Mouse (Mus musculus) liver, embryonic 12.5 days (tissue): ENCODE data around the gene Pald1. TPM values are rescaled to one million over a fixed set of nuclear protein-coding genes. Genes with fewer than 3 reads are reported as not detected.

ENCODE experiments used
- ATAC-seq: fragments of 200-750 bp; cut with Nextera tagmentation; 2 replicates; pipeline ENCODE4 v1.8.0; 2017; ENCODE audit warnings: moderate number of reproducible peaks, mild to moderate bottlenecking, moderate library complexity
- H3K27ac ChIP-seq: fragments of 300-500 bp; sonication (generic); 2 replicates; pipeline ENCODE4 v1.5.1; 2016; ENCODE audit warnings: mild to moderate bottlenecking
- H3K27me3 ChIP-seq: fragments of 300-500 bp; sonication (generic); replicated peaks from 2 replicates; pipeline ENCODE4 v1.6.1; 2016; ENCODE audit warnings: mild to moderate bottlenecking, moderate library complexity
- H3K36me3 ChIP-seq: fragments of 300-500 bp; sonication (generic); 2 replicates; pipeline ENCODE4 v1.6.1; 2016; ENCODE audit warnings: mild to moderate bottlenecking, moderate library complexity
- H3K4me1 ChIP-seq: fragments of 300-500 bp; sonication (generic); 2 replicates; pipeline ENCODE4 v1.6.1; 2016
- H3K4me2 ChIP-seq: fragments of 300-500 bp; sonication (generic); 2 replicates; pipeline ENCODE4 v1.6.1; 2016; ENCODE audit warnings: mild to moderate bottlenecking, moderate library complexity
- H3K4me3 ChIP-seq: fragments of 300-500 bp; sonication (generic); 2 replicates; pipeline ENCODE4 v1.5.1; 2016; ENCODE audit warnings: mild to moderate bottlenecking, moderate library complexity
- H3K9ac ChIP-seq: fragments of 300-500 bp; sonication (generic); 2 replicates; pipeline ENCODE4 v1.6.1; 2016; ENCODE audit warnings: mild to moderate bottlenecking, moderate library complexity
- H3K9me3 ChIP-seq: fragments of 300-500 bp; sonication (generic); replicated peaks from 2 replicates; pipeline ENCODE4 v1.6.1; 2016; ENCODE audit warnings: mild to moderate bottlenecking, moderate library complexity
- WGBS: fragments of 180-500 bp; shearing (Covaris S2); methylation state at CpG from one replicate; pipeline ENCODE4 v1.1.7; 2016; ENCODE audit not compliant: insufficient replicate concordance; 5-methylcytosine and 5-hydroxymethylcytosine counted together
- polyA plus RNA-seq: library from polyadenylated mRNA; unstranded; fragments of >200 nt; fragmentation: Nextera tagmentation; extraction: Ambion mirVana; gene quantifications from 2 replicates; pipeline ENCODE4 v1.2.1, GENCODE M21; 2016

Pald1 gene
- polyA plus RNA-seq, 1 experiment from 2014 or later, result 12.1 TPM

DNA sequence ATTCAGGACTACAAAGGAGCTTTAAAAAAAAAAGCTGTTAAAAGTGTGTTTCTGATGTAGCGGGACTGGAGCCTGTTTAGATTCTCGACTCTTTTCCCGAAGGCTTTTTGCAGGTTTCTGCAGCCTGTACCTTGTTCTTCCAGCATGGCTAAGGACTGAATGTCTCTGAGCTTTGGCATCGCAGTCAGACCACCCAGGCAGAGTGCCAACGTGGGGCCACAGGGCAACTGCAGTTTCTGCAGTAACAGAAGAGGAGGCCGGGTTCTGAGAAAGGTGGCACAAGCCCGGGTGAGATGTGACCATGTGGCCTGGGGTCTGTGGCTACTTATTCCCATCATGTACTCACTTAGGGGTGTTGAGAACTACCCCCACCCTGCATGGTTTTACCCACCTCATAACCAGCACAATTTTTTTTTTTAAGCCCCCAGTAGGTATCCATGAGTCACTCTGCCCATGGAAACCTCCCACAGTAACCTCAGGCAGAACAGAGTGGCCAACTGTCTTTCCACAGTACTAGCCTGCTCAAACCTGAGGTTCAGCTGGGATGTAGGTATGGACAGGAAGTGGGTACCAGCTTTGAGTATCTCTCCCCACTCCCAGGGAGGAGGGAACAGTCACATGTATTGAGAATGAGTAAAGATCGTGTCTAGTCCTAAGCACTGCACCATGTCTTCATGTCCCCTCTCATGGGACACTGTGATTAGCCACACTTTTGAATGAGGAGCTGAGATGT, 86.5 kb downstream of the Pald1 start:
- WGBS, result 67% methylated on average over 8 of the region's 8 CpGs
- no peak overlapping the region for H3K4me3 ChIP-seq
- no peaks in the 10 kb centered on the region for H3K27me3 ChIP-seq
- no peak overlapping the region for H3K4me2 ChIP-seq
- no peak for ATAC-seq
- H3K27ac ChIP-seq, result no peak overlapping the region
- H3K36me3 ChIP-seq, result no peaks in the 10 kb centered on the region
- no peaks in the 10 kb centered on the region for H3K9me3 ChIP-seq
- H3K9ac ChIP-seq, result no peak overlapping the region
- H3K4me1 ChIP-seq, result no peaks in the 10 kb centered on the region

DNA sequence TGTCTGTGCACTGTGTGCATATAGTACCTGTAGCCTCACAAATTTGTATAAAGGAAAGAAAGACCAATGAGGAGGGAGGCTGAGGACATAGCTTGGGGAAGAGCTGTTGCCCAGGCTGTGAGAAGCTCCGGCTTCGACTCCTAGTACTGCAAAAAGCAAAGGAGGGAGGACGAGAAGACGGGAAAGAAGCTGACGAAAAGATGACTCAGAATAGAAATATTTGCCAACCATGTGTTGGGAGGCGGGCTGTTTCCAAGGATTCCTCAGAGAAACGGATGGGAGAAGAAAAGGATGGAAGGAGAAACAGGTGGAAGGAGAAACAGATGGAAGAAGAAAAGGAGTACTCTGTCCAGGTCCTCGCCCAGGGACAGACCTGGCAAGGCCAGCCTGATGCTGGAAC, 89.1 kb downstream of the Pald1 start:
- ATAC-seq, result no peak
- Histone ChIP-seq H3K4me1 (no peaks in the 10 kb centered on the region), H3K27ac (no peak overlapping the region), H3K9ac (no peak overlapping the region), H3K27me3 (no peaks in the 10 kb centered on the region), H3K9me3 (no peaks in the 10 kb centered on the region), H3K36me3 (no peaks in the 10 kb centered on the region), H3K4me3 (no peak overlapping the region), H3K4me2 (no peak overlapping the region)
- 54% methylated on average over 8 of the region's 8 CpGs for WGBS

DNA sequence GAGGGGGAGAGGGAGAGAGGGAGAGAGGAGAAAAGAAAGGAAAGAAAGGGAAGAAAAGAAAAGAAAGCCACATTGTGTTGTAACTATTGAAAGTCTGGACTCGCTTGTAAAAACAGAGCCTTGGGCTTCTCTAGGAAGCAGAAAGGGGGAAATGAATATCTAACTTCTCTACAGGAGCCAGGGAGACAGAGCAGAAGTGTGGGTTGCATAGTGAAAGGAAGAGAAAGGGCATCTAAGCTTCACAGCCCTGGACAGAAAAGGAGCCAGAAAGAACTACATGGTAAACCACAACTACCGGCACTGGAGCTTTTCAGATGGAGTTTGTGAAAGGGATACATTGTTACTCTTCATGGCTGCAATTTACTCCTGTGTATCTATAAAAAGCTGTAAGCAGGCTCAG, 92.9 kb downstream of the Pald1 start:
- 42% methylated on average over 2 of the region's 2 CpGs for WGBS
- Histone ChIP-seq H3K9me3 (no peaks in the 10 kb centered on the region), H3K4me2 (no peak overlapping the region), H3K27ac (no peak overlapping the region), H3K36me3 (no peaks in the 10 kb centered on the region), H3K27me3 (no peaks in the 10 kb centered on the region), H3K4me3 (no peak overlapping the region), H3K9ac (no peak overlapping the region), H3K4me1 (no peaks in the 10 kb centered on the region)
- ATAC-seq, result no peak

DNA sequence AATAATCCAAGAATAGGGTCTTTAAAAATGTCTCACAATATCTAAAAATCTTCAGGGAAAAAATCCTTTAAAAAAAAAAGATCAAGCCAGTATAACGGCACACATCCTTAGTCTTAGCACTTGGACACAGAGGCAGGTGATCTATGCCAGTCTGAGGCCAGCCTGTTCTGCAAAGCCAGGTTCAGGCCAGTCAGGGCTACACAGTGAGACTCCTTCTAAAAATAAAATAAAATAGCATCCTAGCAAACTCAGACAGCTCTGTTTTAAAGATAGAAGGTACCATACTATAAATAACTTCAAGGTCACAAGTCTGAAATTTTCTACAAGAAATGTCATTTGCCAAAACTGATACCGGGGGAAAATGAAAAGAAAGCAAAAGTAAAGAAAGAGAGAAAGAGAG, 93.3 kb downstream of the Pald1 start:
- Histone ChIP-seq H3K9me3 (no peaks in the 10 kb centered on the region), H3K4me3 (no peak overlapping the region), H3K9ac (no peak overlapping the region), H3K4me1 (no peaks in the 10 kb centered on the region), H3K36me3 (no peaks in the 10 kb centered on the region), H3K27ac (no peak overlapping the region), H3K4me2 (no peak overlapping the region), H3K27me3 (no peaks in the 10 kb centered on the region)
- ATAC-seq, result no peak
- 77% methylated on average over 2 of the region's 2 CpGs for WGBS

DNA sequence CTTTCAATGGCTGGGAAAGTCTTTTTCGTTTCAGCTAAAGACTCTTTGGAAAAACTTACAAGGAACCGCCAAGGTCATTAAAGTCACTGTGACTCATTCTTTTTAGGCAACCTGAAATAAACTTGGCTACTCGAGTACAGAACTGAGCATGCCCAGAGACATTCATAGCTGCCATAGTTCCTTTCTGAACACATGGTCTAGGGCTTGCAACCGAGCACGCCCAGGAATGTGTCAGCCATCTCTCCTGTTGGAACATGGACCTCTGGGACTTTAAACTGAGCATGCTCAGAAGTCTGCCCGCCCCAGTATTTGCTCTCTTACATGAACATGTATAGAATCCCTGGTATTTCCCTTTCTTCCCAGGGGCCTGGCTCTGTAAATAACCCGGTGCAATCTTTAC, 97.1 kb downstream of the Pald1 start:
- no peaks in the 10 kb centered on the region for H3K27me3 ChIP-seq
- no peak overlapping the region for H3K9ac ChIP-seq
- WGBS, result 53% methylated on average over 7 of the region's 7 CpGs
- ATAC-seq, result no peak
- no peak overlapping the region for H3K27ac ChIP-seq
- no peaks in the 10 kb centered on the region for H3K4me1 ChIP-seq
- no peak overlapping the region for H3K4me3 ChIP-seq
- no peaks in the 10 kb centered on the region for H3K36me3 ChIP-seq
- no peaks in the 10 kb centered on the region for H3K9me3 ChIP-seq
- no peak overlapping the region for H3K4me2 ChIP-seq

DNA sequence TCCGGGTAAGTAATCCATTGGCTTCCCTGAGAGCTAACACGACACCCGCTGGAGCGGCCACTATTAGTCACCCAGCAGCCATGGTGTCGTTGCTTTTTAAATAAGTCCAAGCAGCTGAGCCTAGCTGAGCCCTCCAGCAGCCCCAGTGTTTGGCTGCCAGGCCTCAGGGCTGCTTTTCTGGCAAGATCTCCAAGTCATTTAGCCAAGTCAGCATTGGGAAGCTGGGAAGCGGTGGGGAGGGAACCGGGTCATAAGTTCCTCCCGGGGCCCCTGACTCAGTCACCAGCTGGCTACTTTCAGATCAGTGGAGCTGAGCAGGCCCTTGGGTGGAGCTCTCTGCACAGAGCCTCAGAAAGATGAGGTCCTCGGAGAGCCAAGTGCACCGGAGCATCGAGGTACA, 98.1 kb downstream of the Pald1 start:
- Histone ChIP-seq H3K4me1 (no peaks in the 10 kb centered on the region), H3K9me3 (no peaks in the 10 kb centered on the region), H3K27me3 (no peaks in the 10 kb centered on the region), H3K27ac (no peak overlapping the region), H3K9ac (no peak overlapping the region), H3K4me2 (no peak overlapping the region), H3K36me3 (no peaks in the 10 kb centered on the region), H3K4me3 (no peak overlapping the region)
- ATAC-seq, result no peak
- WGBS, result 70% methylated on average over 11 of the region's 11 CpGs

DNA sequence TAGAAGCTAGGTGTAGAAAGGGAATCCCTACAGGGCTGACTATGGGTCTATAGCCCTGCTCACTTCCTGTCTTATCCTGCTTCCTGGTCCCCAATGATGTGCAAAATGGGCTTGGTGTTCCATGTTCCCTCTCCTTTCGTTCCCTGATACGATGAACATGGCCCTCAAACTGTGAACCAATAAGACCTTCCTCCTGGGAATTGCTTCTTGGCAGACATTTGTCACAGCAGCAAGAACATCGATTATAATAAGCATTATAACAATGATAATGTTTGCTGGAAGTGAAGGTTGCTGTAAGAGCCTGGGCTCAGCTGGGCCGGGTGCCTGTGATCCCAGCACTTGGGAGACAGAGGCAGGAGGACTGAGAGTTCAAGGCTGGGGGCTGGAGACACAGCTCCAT, 99.0 kb downstream of the Pald1 start:
- Histone ChIP-seq H3K4me3 (no peak overlapping the region), H3K9ac (no peak overlapping the region), H3K9me3 (no peaks in the 10 kb centered on the region), H3K36me3 (no peaks in the 10 kb centered on the region), H3K27me3 (no peaks in the 10 kb centered on the region), H3K4me1 (no peaks in the 10 kb centered on the region), H3K4me2 (no peak overlapping the region), H3K27ac (no peak overlapping the region)
- 69% methylated on average over 4 of the region's 4 CpGs for WGBS
- no peak for ATAC-seq

DNA sequence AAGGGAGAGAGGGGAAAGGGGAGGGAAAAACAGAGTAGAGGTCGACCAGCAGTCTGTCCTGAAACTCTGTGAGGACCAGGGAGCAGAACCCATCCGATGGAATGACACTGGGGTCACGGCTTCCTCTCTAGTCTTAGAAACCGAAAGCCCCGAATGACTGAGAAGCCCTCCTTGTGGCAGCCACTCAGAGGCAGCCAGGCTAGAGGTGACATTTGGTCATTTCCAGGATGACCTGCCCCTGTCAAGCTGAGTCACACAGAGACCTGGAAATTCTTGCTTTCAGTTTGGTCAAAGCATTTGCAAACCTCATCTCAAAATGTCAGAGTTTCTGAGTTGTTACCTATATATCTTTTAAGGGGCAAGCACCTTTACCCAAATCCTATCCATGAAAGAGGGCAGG, 102.2 kb downstream of the Pald1 start:
- WGBS, result 50% methylated on average over 5 of the region's 5 CpGs
- no peak for ATAC-seq
- no peak overlapping the region for H3K4me2 ChIP-seq
- no peaks in the 10 kb centered on the region for H3K9me3 ChIP-seq
- 0 out of 2 replicates have a peak, but pooled peaks cover 12% of the 10 kb centered on the region for H3K27me3 ChIP-seq
- H3K36me3 ChIP-seq, result no peaks in the 10 kb centered on the region
- no peak overlapping the region for H3K4me3 ChIP-seq
- no peaks in the 10 kb centered on the region for H3K4me1 ChIP-seq
- no peak overlapping the region for H3K27ac ChIP-seq
- no peak overlapping the region for H3K9ac ChIP-seq

DNA sequence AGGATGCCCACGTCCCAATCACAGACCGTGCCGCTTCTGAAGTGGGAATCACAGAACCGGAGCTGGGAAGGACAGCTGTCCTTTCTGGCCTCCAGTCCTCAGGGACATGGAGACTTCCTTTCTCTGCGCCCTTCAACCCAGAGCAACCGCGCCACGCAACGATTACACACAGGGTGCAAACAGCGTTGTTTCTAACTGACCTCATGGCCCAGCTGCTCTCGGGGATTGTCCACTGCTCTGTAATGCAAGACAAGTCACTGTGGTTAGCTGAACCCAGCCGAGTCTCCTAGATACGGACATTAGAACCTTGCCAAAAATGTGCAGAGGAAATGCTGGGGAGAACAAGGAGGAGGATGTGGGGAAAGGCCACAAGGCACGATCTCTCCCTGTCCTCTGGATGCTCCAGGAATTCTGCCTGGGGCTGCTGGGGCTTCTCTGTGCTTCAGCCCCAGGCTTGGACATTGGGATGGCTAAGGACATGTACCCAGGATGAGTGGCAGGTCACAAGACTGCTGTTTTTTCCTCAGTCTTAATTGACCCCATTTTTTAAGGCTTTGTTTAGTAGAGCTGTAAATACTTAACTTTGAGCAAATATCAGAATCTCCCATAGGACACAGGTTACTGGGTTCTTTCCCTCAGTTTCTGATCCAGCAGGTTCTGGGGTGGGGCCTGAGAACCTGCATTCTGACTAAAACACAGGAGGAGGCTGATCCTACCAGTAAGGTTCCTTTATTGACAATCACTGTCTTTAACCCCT, 105.2 kb downstream of the Pald1 start:
- WGBS, result 29% methylated on average over 14 of the region's 14 CpGs
- peaks cover 2% of the 10 kb centered on the region; the same call in 1 of the 2 replicates for H3K4me1 ChIP-seq
- no peak overlapping the region for H3K9ac ChIP-seq
- no peak overlapping the region for H3K4me3 ChIP-seq
- ATAC-seq, result no peak
- no peaks in the 10 kb centered on the region for H3K9me3 ChIP-seq
- H3K27ac ChIP-seq, result no peak overlapping the region
- peaks cover 37% of the 10 kb centered on the region for H3K27me3 ChIP-seq
- no peaks in the 10 kb centered on the region for H3K36me3 ChIP-seq
- no peak overlapping the region for H3K4me2 ChIP-seq

DNA sequence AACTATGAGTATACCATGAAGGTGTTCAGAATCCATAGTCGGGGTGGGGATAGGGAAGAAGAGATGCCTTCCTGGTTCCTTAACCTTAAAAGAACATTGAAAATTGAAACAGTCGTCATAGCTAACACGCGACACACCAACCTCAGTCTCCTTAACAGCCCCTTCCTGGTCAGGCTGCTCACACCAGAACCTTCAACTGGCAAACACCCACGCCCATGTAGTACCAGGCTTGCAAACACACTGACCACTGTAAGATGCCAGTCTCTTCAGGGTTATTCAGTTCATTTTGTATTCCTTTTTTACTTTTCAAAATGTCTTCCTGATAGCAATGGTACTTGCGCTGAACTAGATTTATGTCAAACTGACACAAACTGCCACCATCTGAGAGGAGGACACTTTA, 106.3 kb downstream of the Pald1 start:
- Histone ChIP-seq H3K27me3 (peaks cover 47% of the 10 kb centered on the region), H3K9me3 (no peaks in the 10 kb centered on the region), H3K4me3 (no peak overlapping the region), H3K9ac (no peak overlapping the region), H3K4me1 (peaks cover 5% of the 10 kb centered on the region; the same call in 1 of the 2 replicates), H3K36me3 (no peaks in the 10 kb centered on the region), H3K27ac (no peak overlapping the region), H3K4me2 (no peak overlapping the region)
- WGBS, result 77% methylated on average over 6 of the region's 6 CpGs
- ATAC-seq, result no peak

DNA sequence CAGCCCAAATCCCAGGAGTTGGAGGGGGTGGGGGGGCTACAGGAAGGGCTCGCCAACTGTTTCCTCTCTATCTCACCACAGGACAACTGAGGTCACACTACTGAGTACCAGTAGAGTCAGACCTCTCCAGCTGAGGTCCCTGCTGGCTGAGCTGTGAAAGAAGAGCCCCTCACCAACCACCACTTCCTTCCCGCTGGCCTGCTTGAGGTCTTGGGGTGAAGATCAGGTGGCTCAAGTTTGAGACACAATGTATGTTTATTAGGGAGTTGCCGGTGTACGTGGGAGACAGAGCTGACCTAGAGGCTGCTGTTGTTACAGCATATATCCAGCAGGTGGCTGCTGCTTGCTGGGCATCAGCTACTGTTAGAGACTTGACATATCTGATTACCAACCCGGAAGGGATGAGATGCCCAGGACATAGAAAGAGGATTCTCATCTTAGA, 107.6 kb downstream of the Pald1 start:
- Histone ChIP-seq H3K4me2 (no peak overlapping the region), H3K4me1 (peaks cover 5% of the 10 kb centered on the region; the same call in 1 of the 2 replicates), H3K9ac (no peak overlapping the region), H3K9me3 (no peaks in the 10 kb centered on the region), H3K4me3 (no peak overlapping the region), H3K27me3 (peaks cover 58% of the 10 kb centered on the region), H3K36me3 (no peaks in the 10 kb centered on the region), H3K27ac (no peak overlapping the region)
- no peak; the same call in 1 of the 2 replicates for ATAC-seq
- WGBS, result 1% methylated on average over 5 of the region's 5 CpGs

DNA sequence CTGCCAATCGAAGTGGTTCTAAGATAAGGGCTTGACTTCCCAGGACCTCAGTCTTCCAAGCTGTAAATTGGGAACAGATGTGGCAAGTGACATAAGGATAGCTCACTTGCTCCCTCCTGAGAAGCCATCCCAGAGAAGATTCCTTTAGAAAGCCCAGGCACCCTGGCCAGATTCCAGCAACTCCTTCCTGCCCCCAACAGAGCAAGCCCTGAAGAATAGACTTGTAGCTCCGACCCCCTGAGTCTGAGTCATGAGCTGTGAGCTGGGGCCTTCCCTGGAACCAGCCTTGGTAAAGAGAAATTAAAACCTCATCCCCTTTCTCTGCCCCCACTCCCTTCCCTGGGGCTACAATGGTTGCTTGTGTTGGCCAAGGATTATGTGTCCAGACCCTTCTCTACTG, 108.8 kb downstream of the Pald1 start:
- H3K4me2 ChIP-seq, result no peak overlapping the region
- ATAC-seq, result no peak
- H3K36me3 ChIP-seq, result no peaks in the 10 kb centered on the region
- no peak overlapping the region for H3K27ac ChIP-seq
- peaks cover 61% of the 10 kb centered on the region for H3K27me3 ChIP-seq
- H3K9ac ChIP-seq, result no peak overlapping the region
- H3K4me3 ChIP-seq, result no peak overlapping the region
- H3K9me3 ChIP-seq, result no peaks in the 10 kb centered on the region
- 33% methylated on average over 2 of the region's 2 CpGs for WGBS
- peaks cover 5% of the 10 kb centered on the region; the same call in 1 of the 2 replicates for H3K4me1 ChIP-seq
